Mouse (Mus musculus) kidney, adult 2 months (tissue): Measurements from ENCODE around the gene Scimp. TPM values are rescaled to one million over a fixed set of nuclear protein-coding genes. Genes with fewer than 3 reads are reported as not detected.

Source experiments
- DNase-seq: peaks from one replicate; pipeline ENCODE4 v3.0.0; 2021
- H3K27ac ChIP-seq: fragments of 200-500 bp; 2 replicates; pipeline ENCODE4 v1.5.1; 2012; ENCODE audit warnings: low read depth, low read length, control low read depth, inconsistent platforms; ENCODE audit not compliant: insufficient read depth
- H3K27me3 ChIP-seq: fragments of 200-500 bp; replicated peaks from 2 replicates; pipeline ENCODE4 v1.6.1; 2012; ENCODE audit warnings: mild to moderate bottlenecking, moderate library complexity, low read length, inconsistent platforms; ENCODE audit not compliant: control insufficient read depth, insufficient read depth
- H3K36me3 ChIP-seq: fragments of 200-500 bp; 2 replicates; pipeline ENCODE4 v1.6.1; 2012; ENCODE audit warnings: mild to moderate bottlenecking, moderate library complexity, low read length, inconsistent platforms; ENCODE audit not compliant: control insufficient read depth, insufficient read depth
- H3K4me1 ChIP-seq: fragments of 200-500 bp; 2 replicates; pipeline ENCODE4 v1.6.1; 2011; ENCODE audit warnings: low read length; ENCODE audit not compliant: control insufficient read depth, insufficient read depth
- H3K4me3 ChIP-seq: fragments of 200-500 bp; 2 replicates; pipeline ENCODE4 v1.5.1; 2011; ENCODE audit warnings: mild to moderate bottlenecking, low read depth, low read length, control low read depth; ENCODE audit not compliant: insufficient read depth
- CTCF ChIP-seq: fragments of 200-500 bp; conservative IDR thresholded peaks from 2 replicates; pipeline ENCODE4 v1.5.1; 2011; ENCODE audit warnings: low read depth, mild to moderate bottlenecking, control low read depth, low read length, moderate library complexity, mixed read lengths; ENCODE audit not compliant: insufficient read depth, insufficient read length
- POLR2A ChIP-seq: fragments of 200-500 bp; IDR thresholded peaks from one replicate; pipeline ENCODE4 v1.6.1; 2011; ENCODE audit warnings: low read depth, low read length, control low read depth
- WGBS: fragments of 180-500 bp; shearing (Covaris S2); methylation state at CpG from one replicate; pipeline ENCODE4 v1.1.7; 2018; 5-methylcytosine and 5-hydroxymethylcytosine counted together
- polyA plus RNA-seq: library from polyadenylated mRNA; depleted of rRNA; stranded (reverse); fragments of >200 nt; gene quantifications from 2 replicates; pipeline ENCODE4 v1.2.3, GENCODE M21; 2012; rRNA removed

The Scimp gene
- polyA plus RNA-seq, 1 experiment, result 2.4 TPM

GRCm38 (mm10) chr11:70741603-70742002 is 70.8 kb downstream of the Scimp start:
- no peaks in the 10 kb centered on the region for H3K27me3 ChIP-seq
- DNase-seq, result no peak
- 92% methylated on average over 3 of the region's 3 CpGs for WGBS
- no peak overlapping the region for H3K27ac ChIP-seq
- no peak overlapping the region for H3K4me3 ChIP-seq
- no peaks in the 10 kb centered on the region for H3K36me3 ChIP-seq
- no peak for TF ChIP-seq CTCF
- no peak for TF ChIP-seq POLR2A
- H3K4me1 ChIP-seq, result no peaks in the 10 kb centered on the region

Other genes starting within 250 kb of the Scimp start
- 73.1 and 91.8 TPM in 2 replicates for gene Mink1, start 249.7 kb downstream of the Scimp start, polyA plus RNA-seq
- gene 4930544D05Rik, start 196.7 kb downstream of the Scimp start, polyA plus RNA-seq, result 0.29 TPM in 1 of 2 replicates, not detected in the other
- 0.86 and 1.0 TPM in 2 replicates for gene Chrne, start 193.4 kb downstream of the Scimp start, polyA plus RNA-seq
- gene Gp1ba, start 173.5 kb downstream of the Scimp start, polyA plus RNA-seq, result 0.03 TPM in 1 of 2 replicates, not detected in the other
- gene Rnf167, start 165.4 kb downstream of the Scimp start, polyA plus RNA-seq, result 118 and 123 TPM in 2 replicates
- gene Slc25a11, start 165.1 kb downstream of the Scimp start, polyA plus RNA-seq, result 281 and 284 TPM in 2 replicates
- 686 and 750 TPM in 2 replicates for gene Pfn1, start 157.9 kb downstream of the Scimp start, polyA plus RNA-seq
- 9.2 and 30.9 TPM in 2 replicates for gene Eno3, start 155.4 kb downstream of the Scimp start, polyA plus RNA-seq
- 44.6 and 59.8 TPM in 2 replicates for gene Spag7, start 143.2 kb downstream of the Scimp start, polyA plus RNA-seq
- 23.6 and 28.7 TPM in 2 replicates for gene Camta2, start 124.5 kb downstream of the Scimp start, polyA plus RNA-seq
- gene Inca1, start 112.4 kb downstream of the Scimp start, polyA plus RNA-seq, result 5.3 and 5.4 TPM in 2 replicates
- 91.0 and 94.9 TPM in 2 replicates for gene Kif1c, start 112.0 kb downstream of the Scimp start, polyA plus RNA-seq
- gene Zfp3, start 48.4 kb downstream of the Scimp start, polyA plus RNA-seq, result 1.7 and 2.4 TPM in 2 replicates
- gene Rabep1, start 32.2 kb upstream of the Scimp start, polyA plus RNA-seq, result 3.7 and 4.7 TPM in 2 replicates
- gene Nup88, start 157.4 kb upstream of the Scimp start, polyA plus RNA-seq, result 23.0 and 23.7 TPM in 2 replicates
- 55.3 and 57.2 TPM in 2 replicates for gene Rpain, start 157.6 kb upstream of the Scimp start, polyA plus RNA-seq
- 111 and 138 TPM in 2 replicates for gene C1qbp, start 170.4 kb upstream of the Scimp start, polyA plus RNA-seq
- gene Dhx33, start 191.9 kb upstream of the Scimp start, polyA plus RNA-seq, result 14.9 and 21.7 TPM in 2 replicates
- 2.2 and 4.1 TPM in 2 replicates for gene Mis12, start 207.0 kb upstream of the Scimp start, polyA plus RNA-seq
- gene Derl2, start 207.3 kb upstream of the Scimp start, polyA plus RNA-seq, result 14.2 and 20.1 TPM in 2 replicates
- gene 6330403K07Rik, start 220.9 kb upstream of the Scimp start, polyA plus RNA-seq, result 0.45 and 0.83 TPM in 2 replicates